Mouse (Mus musculus) gastrocnemius, adult 18-20 months (tissue): Measurements from ENCODE around the gene Gjc1. TPM values are rescaled to one million over a fixed set of nuclear protein-coding genes. Genes with fewer than 3 reads are reported as not detected.

Experiments
- total RNA-seq, 2 experiments: library from RNA; stranded (reverse); gene quantifications; 2 replicates each; pipeline ENCODE4 v1.2.3; 2021

Gjc1 gene
- total RNA-seq, 2 experiments from 2014 or later: 3.7 to 4.6 TPM

Other genes starting within 250 kb of the Gjc1 start
- under 1 TPM in 1 of 2 experiments, not detected in 1; 0.43 TPM for gene Gm11627, start 240.2 kb downstream of the Gjc1 start, total RNA-seq
- gene Fzd2, start 215.3 kb downstream of the Gjc1 start, total RNA-seq: 1 to 10 TPM in 1 of 2 experiments, under 1 TPM in 1; 0.89 to 1.8 TPM
- gene Meioc, start 156.0 kb downstream of the Gjc1 start, total RNA-seq: not detected
- gene Ccdc43, start 121.9 kb downstream of the Gjc1 start, total RNA-seq: 10 to 100 TPM; 74.4 to 79.7 TPM
- under 1 TPM; 0.31 to 0.41 TPM for gene Adam11, start 58.3 kb downstream of the Gjc1 start, total RNA-seq
- gene Higd1b, start 16.1 kb upstream of the Gjc1 start, total RNA-seq: 1 to 10 TPM; 2.4 to 3.1 TPM
- 10 to 100 TPM; 24.5 to 24.7 TPM for gene Eftud2, start 61.3 kb upstream of the Gjc1 start, total RNA-seq
- gene Ccdc103, start 61.5 kb upstream of the Gjc1 start, total RNA-seq: not detected
- not detected for gene Fam187a, start 65.5 kb upstream of the Gjc1 start, total RNA-seq
- gene Gfap, start 81.2 kb upstream of the Gjc1 start, total RNA-seq: not detected
- not detected for gene Kif18b, start 105.4 kb upstream of the Gjc1 start, total RNA-seq
- not detected for gene C1ql1, start 127.0 kb upstream of the Gjc1 start, total RNA-seq
- 10 to 100 TPM; 48.5 to 48.7 TPM for gene Nmt1, start 208.5 kb upstream of the Gjc1 start, total RNA-seq
- gene Dcakd, start 208.6 kb upstream of the Gjc1 start, total RNA-seq: 10 to 100 TPM; 15.2 to 20.3 TPM